Comparison of ENCODE assay signal across 8 mouse cellular contexts in genomic region chr1:161130726-161131664, GRCm38 (mm10). TPM values are rescaled to one million over a fixed set of nuclear protein-coding genes. Genes with fewer than 3 reads are reported as not detected.
DNase-seq lines count a peak whose midpoint lies in the region; ATAC-seq and TF ChIP-seq lines count a peak whose summit lies in the region.

Klhl20 (minus strand) TSS chr1:161131511.

- TF ChIP-seq EP300 in liver, embryonic 14.5 days (IDR thresholded peaks at IDR 0.05; ENCODE audit: low read depth) = 0 out of 2 replicates have a peak, but pooled peaks have one; percentile 36
- TF ChIP-seq EP300 in stomach, postnatal 0 days (optimal IDR thresholded peaks at IDR 0.05) = no peak

- H3K27me3 ChIP-seq in forebrain, embryonic 10.5 days (ENCODE audit: poor library complexity, severe bottlenecking) = no peaks in the 10 kb centered on the region
- H3K27me3 ChIP-seq in heart, embryonic 15.5 days = peaks cover 5% of the 10 kb centered on the region; the same call in 1 of the 2 replicates
- H3K27me3 ChIP-seq in liver, embryonic 14.5 days (ENCODE audit: control insufficient read depth, insufficient read depth, low read length) = no peaks in the 10 kb centered on the region; the same call in 1 of the 2 replicates
- H3K27me3 ChIP-seq in neural tube, embryonic 11.5 days (ENCODE audit: control insufficient read depth, insufficient read depth, low read length) = no peaks in the 10 kb centered on the region
- no peaks in the 10 kb centered on the region for H3K27me3 ChIP-seq in stomach, postnatal 0 days (ENCODE audit: control insufficient read depth, insufficient read depth, low read length)

- peak; percentile 94 to 96 for DNase-seq in CD8-positive naive resting alpha-beta T cell, adult 2 months (ENCODE audit: low read depth in 2 of 2, low spot score in 2 of 2)
- DNase-seq in c-Kit-positive CD71-negative TER-119-negative erythroid progenitor cells, embryonic 14.5 days (ENCODE audit: low read depth) = peak; percentile 99
- DNase-seq in forebrain, embryonic 10.5 days (ENCODE audit: extremely low spot score, low spot score) = peak; percentile 93
- peak; percentile 95 to 97 for DNase-seq in kidney, postnatal 25 days
- DNase-seq in liver, embryonic 14.5 days (ENCODE audit: low read depth in 3 of 3, low spot score in 3 of 3) = peak; percentile 90 to 93 (median 93)
- DNase-seq in neural tube, embryonic 11.5 days (ENCODE audit: low spot score) = peak; percentile 95
- DNase-seq in stomach, postnatal 0 days (ENCODE audit: low spot score) = peak; percentile 95

- H3K27ac ChIP-seq in forebrain, embryonic 10.5 days = peak within 1 kb of the TSS; percentile 88
- H3K27ac ChIP-seq in heart, embryonic 15.5 days = peak within 1 kb of the TSS; percentile 89
- peak within 1 kb of the TSS; percentile 17 for H3K27ac ChIP-seq in liver, embryonic 14.5 days
- peak within 1 kb of the TSS; percentile 54; the same call in 1 of the 2 replicates for H3K27ac ChIP-seq in neural tube, embryonic 11.5 days (ENCODE audit: low read depth, low read length)
- H3K27ac ChIP-seq in stomach, postnatal 0 days (replicated peaks) = peak within 1 kb of the TSS; percentile 93

- peak within 1 kb of the TSS; percentile 86 for H3K4me3 ChIP-seq in forebrain, embryonic 10.5 days
- peak within 1 kb of the TSS; percentile 75 for H3K4me3 ChIP-seq in heart, embryonic 15.5 days
- peak within 1 kb of the TSS; percentile 78 to 96 for H3K4me3 ChIP-seq in liver, embryonic 14.5 days (ENCODE audit: insufficient read depth in 1 of 2, low read depth in 2 of 2, low read length in 2 of 2)
- peak within 1 kb of the TSS; percentile 89 for H3K4me3 ChIP-seq in neural tube, embryonic 11.5 days (ENCODE audit: low read depth, low read length)
- H3K4me3 ChIP-seq in stomach, postnatal 0 days (ENCODE audit: low read depth, low read length) = peak within 1 kb of the TSS; percentile 83

- peak within 1 kb of the TSS; percentile 71 for H3K4me2 ChIP-seq in heart, embryonic 15.5 days
- peak within 1 kb of the TSS; percentile 83 for H3K4me2 ChIP-seq in liver, embryonic 14.5 days (ENCODE audit: low read depth)
- peak within 1 kb of the TSS; percentile 86 for H3K4me2 ChIP-seq in neural tube, embryonic 11.5 days (ENCODE audit: low read depth)
- H3K4me2 ChIP-seq in stomach, postnatal 0 days (replicated peaks; ENCODE audit: low read depth) = peak within 1 kb of the TSS; percentile 93

- H3K4me1 ChIP-seq in forebrain, embryonic 10.5 days = peaks cover 19% of the 10 kb centered on the region
- H3K4me1 ChIP-seq in heart, embryonic 15.5 days (replicated peaks) = peaks cover 10% of the 10 kb centered on the region
- H3K4me1 ChIP-seq in liver, embryonic 14.5 days (replicated peaks; ENCODE audit: control insufficient read depth in 2 of 2, insufficient read depth in 2 of 2, low read length in 1 of 2) = peaks cover 0 to 2% of the 10 kb centered on the region in 2 experiments; a peak in 3 of 4 replicates
- peaks cover 4% of the 10 kb centered on the region; the same call in 1 of the 2 replicates for H3K4me1 ChIP-seq in neural tube, embryonic 11.5 days (ENCODE audit: control insufficient read depth, insufficient read depth, low read length)
- H3K4me1 ChIP-seq in stomach, postnatal 0 days (replicated peaks; ENCODE audit: control insufficient read depth, insufficient read depth) = no peaks in the 10 kb centered on the region

- peak; percentile 91 for ATAC-seq in heart, embryonic 15.5 days (replicated peaks; ENCODE audit: insufficient number of reproducible peaks, insufficient read depth, low FRiP score, low read depth)
- peak; percentile 97 for ATAC-seq in liver, embryonic 14.5 days (ENCODE audit: insufficient read depth)
- peak; percentile 93 for ATAC-seq in neural tube, embryonic 11.5 days (ENCODE audit: insufficient read depth, low FRiP score, low TSS enrichment)
- peak; percentile 98 for ATAC-seq in stomach, postnatal 0 days (ENCODE audit: low FRiP score, low TSS enrichment)

- peak within 1 kb of the TSS; percentile 71 for H3K9ac ChIP-seq in heart, embryonic 15.5 days
- peak within 1 kb of the TSS; percentile 76 for H3K9ac ChIP-seq in liver, embryonic 14.5 days (replicated peaks)
- peak within 1 kb of the TSS; percentile 93 for H3K9ac ChIP-seq in neural tube, embryonic 11.5 days (ENCODE audit: low read length)
- peak within 1 kb of the TSS; percentile 87 for H3K9ac ChIP-seq in stomach, postnatal 0 days (ENCODE audit: low read length)

- 4% methylated on average over 41 of the region's 41 CpGs for WGBS in forebrain, embryonic 10.5 days
- WGBS in heart, embryonic 15.5 days = 1% methylated on average over 41 of the region's 41 CpGs
- under 1% methylated on average over 41 of the region's 41 CpGs for WGBS in liver, embryonic 14.5 days (ENCODE audit: insufficient replicate concordance)
- 3% methylated on average over 41 of the region's 41 CpGs for WGBS in neural tube, embryonic 11.5 days
- 1% methylated on average over 41 of the region's 41 CpGs for WGBS in stomach, postnatal 0 days

- H3K9me3 ChIP-seq in forebrain, embryonic 10.5 days = no peaks in the 10 kb centered on the region
- no peaks in the 10 kb centered on the region for H3K9me3 ChIP-seq in heart, embryonic 15.5 days (replicated peaks)
- H3K9me3 ChIP-seq in liver, embryonic 14.5 days (ENCODE audit: control insufficient read depth, low read length) = no peaks in the 10 kb centered on the region
- no peaks in the 10 kb centered on the region for H3K9me3 ChIP-seq in neural tube, embryonic 11.5 days (ENCODE audit: control insufficient read depth, low read length)
- no peaks in the 10 kb centered on the region for H3K9me3 ChIP-seq in stomach, postnatal 0 days (ENCODE audit: control insufficient read depth, low read length)

- H3K36me3 ChIP-seq in forebrain, embryonic 10.5 days (replicated peaks) = peaks cover 9% of the 10 kb centered on the region
- no peaks in the 10 kb centered on the region for H3K36me3 ChIP-seq in heart, embryonic 15.5 days
- H3K36me3 ChIP-seq in liver, embryonic 14.5 days (replicated peaks; ENCODE audit: control insufficient read depth, insufficient read depth, low read depth) = no peaks in the 10 kb centered on the region
- H3K36me3 ChIP-seq in neural tube, embryonic 11.5 days (ENCODE audit: control insufficient read depth, insufficient read depth, low read length) = no peaks in the 10 kb centered on the region
- no peaks in the 10 kb centered on the region for H3K36me3 ChIP-seq in stomach, postnatal 0 days (ENCODE audit: control insufficient read depth, insufficient read depth, low read length)

- peak; percentile 35; the same call in 1 of the 2 replicates for TF ChIP-seq CTCF in liver, embryonic 14.5 days (IDR thresholded peaks at IDR 0.05; ENCODE audit: low read depth)
- TF ChIP-seq CTCF in stomach, postnatal 0 days (IDR thresholded peaks at IDR 0.05; ENCODE audit: low read depth) = no peak

RNA-seq across cellular contexts. Expression of gene Klhl20, which starts in this region (rescaled TPM):
- 14.0 and 15.3 TPM in 2 replicates for polyA plus RNA-seq in forebrain, embryonic 10.5 days (2016; fragmentation: Nextera tagmentation; extraction: Ambion mirVana)
- 10.2 and 13.6 TPM in 2 replicates for polyA plus RNA-seq in heart, embryonic 15.5 days (2015; fragmentation: Nextera tagmentation; extraction: Ambion mirVana)
- polyA plus RNA-seq in liver, embryonic 14.5 days (2012; rRNA removed) = 4.3 and 5.1 TPM in 2 replicates
- 4.6 and 5.2 TPM in 2 replicates for polyA plus RNA-seq in liver, embryonic 14.5 days (2014; fragmentation: Nextera tagmentation; extraction: Ambion mirVana)
- 21.9 and 22.9 TPM in 2 replicates for polyA plus RNA-seq in neural tube, embryonic 11.5 days (2014; fragmentation: Nextera tagmentation; extraction: Ambion mirVana)
- polyA plus RNA-seq in stomach, postnatal 0 days (2015; fragmentation: Nextera tagmentation; extraction: Ambion mirVana) = 5.5 and 6.1 TPM in 2 replicates

Comparison
In these comparisons a context has a peak if more than half of its experiments do, and no peak if none do; other contexts are left out.
1. Peak in every context shown above with its lines: DNase-seq, ATAC-seq, H3K4me3 ChIP-seq and H3K27ac ChIP-seq.
2. H3K27ac ChIP-seq: peak in every context shown above with its lines; median percentile 93 in stomach, postnatal 0 days; 89 in heart, embryonic 15.5 days; 88 in forebrain, embryonic 10.5 days; 54 in neural tube, embryonic 11.5 days; 17 in liver, embryonic 14.5 days.